In the genomic region with DNA sequence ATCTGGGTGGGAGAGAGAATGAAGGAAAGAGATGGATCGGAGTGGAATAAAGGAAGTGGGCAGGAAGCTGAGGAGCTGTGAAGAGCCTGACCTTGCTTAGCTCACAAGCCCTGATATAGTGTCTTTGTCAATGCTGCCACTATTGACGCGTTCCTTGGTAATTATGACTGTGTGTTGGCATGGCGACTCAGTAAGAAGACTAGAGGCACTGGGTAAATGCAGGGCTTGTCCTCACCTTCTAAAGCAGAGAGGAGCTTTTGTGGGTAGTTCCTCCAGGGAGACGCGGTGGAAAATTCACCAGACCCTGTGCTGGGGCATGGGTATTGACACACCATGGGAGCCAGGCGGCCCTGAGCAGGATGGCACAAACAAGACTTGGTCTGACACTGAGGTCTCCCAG, we compare ENCODE assay signal across 16 mouse cellular contexts. TPM values are rescaled to one million over a fixed set of nuclear protein-coding genes. Genes with fewer than 3 reads are reported as not detected.
DNase-seq lines count a peak whose midpoint lies in the region; ATAC-seq and TF ChIP-seq lines count a peak whose summit lies in the region.
"Had no signal": no experiment of that assay in that cellular context is flagged by ENCODE, and none has a peak within 500 bp of the region (broad histone marks: within the 10 kb centered on the region; RNA-seq: fewer than 3 reads in every experiment).

No protein-coding gene starts in this region.

- no peak overlapping the region for H3K4me2 ChIP-seq in embryonic facial prominence, embryonic 11.5 days (ENCODE audit: low read depth, low read length)
- peak overlapping the region; percentile 99 for H3K4me2 ChIP-seq in forebrain, embryonic 14.5 days (ENCODE audit: low read length)
- peak overlapping the region; percentile 11; the same call in 1 of the 2 replicates for H3K4me2 ChIP-seq in hindbrain, postnatal 0 days (ENCODE audit: low read depth, low read length)
- H3K4me2 ChIP-seq in neural tube, embryonic 11.5 days (ENCODE audit: low read depth) = no peak overlapping the region
- H3K4me2 ChIP-seq: heart, embryonic 15.5 days; intestine, embryonic 15.5 days; liver, embryonic 12.5 days had no signal

- no peak for DNase-seq in embryonic facial prominence, embryonic 11.5 days (ENCODE audit: low spot score)
- DNase-seq in embryonic facial prominence, embryonic 10.5 days (ENCODE audit: low spot score) = no peak
- peak; percentile 81 for DNase-seq in forebrain, embryonic 14.5 days (ENCODE audit: low spot score)
- DNase-seq in hindbrain, postnatal 0 days (ENCODE audit: low spot score) = peak; percentile 64
- peak; percentile 61 for DNase-seq in neural tube, embryonic 11.5 days (ENCODE audit: low spot score)
- no peak for DNase-seq in Muller cell, postnatal 12 days (ENCODE audit: inconsistent ontology term)
- DNase-seq in embryo, embryonic 9.5 days (ENCODE audit: extremely low spot score) = no peak
- no peak for DNase-seq in gastrocnemius, adult 2 months
- DNase-seq: adrenal gland, postnatal 14 days; cerebellum, adult 11 months; gastrocnemius, postnatal 36 days; kidney, postnatal 14 days; thymus, postnatal 14 days had no signal

- ATAC-seq in embryonic facial prominence, embryonic 11.5 days (replicated peaks; ENCODE audit: insufficient number of reproducible peaks, low FRiP score, low TSS enrichment, low read depth) = 0 out of 2 replicates have a peak, but pooled peaks have one; percentile 24
- ATAC-seq in forebrain, embryonic 14.5 days = 0 out of 2 replicates have a peak, but pooled peaks have one; percentile 3
- peak; percentile 19; the same call in 1 of the 2 replicates for ATAC-seq in hindbrain, postnatal 0 days
- peak; percentile 74 for ATAC-seq in neural tube, embryonic 11.5 days (ENCODE audit: insufficient read depth, low FRiP score, low TSS enrichment)
- ATAC-seq: intestine, embryonic 15.5 days; liver, embryonic 12.5 days had no signal

- H3K4me3 ChIP-seq in embryonic facial prominence, embryonic 11.5 days (ENCODE audit: low read depth, low read length) = no peak overlapping the region
- no peak overlapping the region for H3K4me3 ChIP-seq in embryonic facial prominence, embryonic 10.5 days
- H3K4me3 ChIP-seq in forebrain, embryonic 14.5 days (ENCODE audit: low read depth, low read length) = 0 out of 2 replicates have a peak overlapping the region, but pooled peaks have one; percentile 0
- no peak overlapping the region for H3K4me3 ChIP-seq in hindbrain, postnatal 0 days (ENCODE audit: low read length)
- no peak overlapping the region for H3K4me3 ChIP-seq in neural tube, embryonic 11.5 days (ENCODE audit: low read depth, low read length)
- no peak overlapping the region for H3K4me3 ChIP-seq in gastrocnemius, adult 2 months
- H3K4me3 ChIP-seq: heart, embryonic 15.5 days; intestine, embryonic 15.5 days; liver, embryonic 12.5 days had no signal

- no peak overlapping the region for H3K9ac ChIP-seq in embryonic facial prominence, embryonic 11.5 days (replicated peaks; ENCODE audit: low read length)
- H3K9ac ChIP-seq in forebrain, embryonic 14.5 days (ENCODE audit: low read length) = peak overlapping the region; percentile 100
- peak overlapping the region; percentile 21; the same call in 1 of the 2 replicates for H3K9ac ChIP-seq in hindbrain, postnatal 0 days (replicated peaks; ENCODE audit: low read length)
- H3K9ac ChIP-seq in neural tube, embryonic 11.5 days (ENCODE audit: low read length) = no peak overlapping the region; the same call in 1 of the 2 replicates
- H3K9ac ChIP-seq: heart, embryonic 15.5 days; intestine, embryonic 15.5 days; liver, embryonic 12.5 days had no signal

- H3K27me3 ChIP-seq in embryonic facial prominence, embryonic 11.5 days (ENCODE audit: control insufficient read depth, insufficient read depth, low read length) = peaks cover 44% of the 10 kb centered on the region
- peaks cover 100% of the 10 kb centered on the region for H3K27me3 ChIP-seq in embryonic facial prominence, embryonic 10.5 days (replicated peaks; ENCODE audit: low read depth, poor library complexity, severe bottlenecking)
- no peaks in the 10 kb centered on the region for H3K27me3 ChIP-seq in forebrain, embryonic 14.5 days (replicated peaks; ENCODE audit: control insufficient read depth, insufficient read depth, low read length)
- no peaks in the 10 kb centered on the region for H3K27me3 ChIP-seq in hindbrain, postnatal 0 days (ENCODE audit: insufficient read depth, low read length)
- peaks cover 12% of the 10 kb centered on the region for H3K27me3 ChIP-seq in neural tube, embryonic 11.5 days (ENCODE audit: control insufficient read depth, insufficient read depth, low read length)

- H3K27ac ChIP-seq in embryonic facial prominence, embryonic 11.5 days (replicated peaks; ENCODE audit: low read depth, low read length) = no peak overlapping the region
- H3K27ac ChIP-seq in embryonic facial prominence, embryonic 10.5 days (replicated peaks) = no peak overlapping the region
- H3K27ac ChIP-seq in forebrain, embryonic 14.5 days (ENCODE audit: low read depth, low read length) = peak overlapping the region; percentile 100
- peak overlapping the region; percentile 97 for H3K27ac ChIP-seq in hindbrain, postnatal 0 days
- H3K27ac ChIP-seq in neural tube, embryonic 11.5 days (ENCODE audit: low read depth, low read length) = peak overlapping the region; percentile 98
- no peak overlapping the region for H3K27ac ChIP-seq in gastrocnemius, adult 2 months
- H3K27ac ChIP-seq: heart, embryonic 15.5 days; intestine, embryonic 15.5 days; liver, embryonic 12.5 days had no signal

- no peaks in the 10 kb centered on the region; the same call in 1 of the 2 replicates for H3K4me1 ChIP-seq in embryonic facial prominence, embryonic 11.5 days (ENCODE audit: control insufficient read depth, insufficient read depth, low read length)
- H3K4me1 ChIP-seq in embryonic facial prominence, embryonic 10.5 days = peaks cover 19% of the 10 kb centered on the region
- peaks cover 90% of the 10 kb centered on the region for H3K4me1 ChIP-seq in forebrain, embryonic 14.5 days (ENCODE audit: control insufficient read depth, insufficient read depth, low read length)
- H3K4me1 ChIP-seq in hindbrain, postnatal 0 days (ENCODE audit: insufficient read depth, low read length) = peaks cover 49% of the 10 kb centered on the region
- peaks cover 55% of the 10 kb centered on the region for H3K4me1 ChIP-seq in neural tube, embryonic 11.5 days (ENCODE audit: control insufficient read depth, insufficient read depth, low read length)

- H3K36me3 ChIP-seq in embryonic facial prominence, embryonic 11.5 days (replicated peaks; ENCODE audit: control insufficient read depth, insufficient read depth, low read depth, low read length) = no peaks in the 10 kb centered on the region
- H3K36me3 ChIP-seq in embryonic facial prominence, embryonic 10.5 days (replicated peaks) = no peaks in the 10 kb centered on the region
- peaks cover 49% of the 10 kb centered on the region for H3K36me3 ChIP-seq in forebrain, embryonic 14.5 days (ENCODE audit: control insufficient read depth, insufficient read depth, low read length)
- H3K36me3 ChIP-seq in hindbrain, postnatal 0 days (ENCODE audit: insufficient read depth, low read length) = no peaks in the 10 kb centered on the region
- no peaks in the 10 kb centered on the region for H3K36me3 ChIP-seq in neural tube, embryonic 11.5 days (ENCODE audit: control insufficient read depth, insufficient read depth, low read length)
- H3K36me3 ChIP-seq: heart, embryonic 15.5 days; intestine, embryonic 15.5 days; liver, embryonic 12.5 days had no signal

- WGBS in embryonic facial prominence, embryonic 11.5 days = 44% methylated on average over 7 of the region's 7 CpGs
- 55% methylated on average over 7 of the region's 7 CpGs for WGBS in embryonic facial prominence, embryonic 10.5 days
- WGBS in forebrain, embryonic 14.5 days = 9% methylated on average over 7 of the region's 7 CpGs
- WGBS in hindbrain, postnatal 0 days = 24% methylated on average over 7 of the region's 7 CpGs
- 31% methylated on average over 7 of the region's 7 CpGs for WGBS in neural tube, embryonic 11.5 days

- H3K9me3 ChIP-seq in embryonic facial prominence, embryonic 11.5 days (replicated peaks; ENCODE audit: control insufficient read depth, low read length) = no peaks in the 10 kb centered on the region
- H3K9me3 ChIP-seq in embryonic facial prominence, embryonic 10.5 days = no peaks in the 10 kb centered on the region
- H3K9me3 ChIP-seq in forebrain, embryonic 14.5 days (replicated peaks; ENCODE audit: control insufficient read depth, low read length) = no peaks in the 10 kb centered on the region
- no peaks in the 10 kb centered on the region for H3K9me3 ChIP-seq in hindbrain, postnatal 0 days (ENCODE audit: low read length)
- no peaks in the 10 kb centered on the region for H3K9me3 ChIP-seq in neural tube, embryonic 11.5 days (ENCODE audit: control insufficient read depth, low read length)
- H3K9me3 ChIP-seq: heart, embryonic 15.5 days; intestine, embryonic 15.5 days; liver, embryonic 12.5 days had no signal

- no peak for TF ChIP-seq CTCF in hindbrain, postnatal 0 days (IDR thresholded peaks at IDR 0.05; ENCODE audit: low read depth)
- no peak for TF ChIP-seq CTCF in gastrocnemius, adult 2 months (IDR thresholded peaks at IDR 0.05)

- intact Hi-C loops in gastrocnemius, adult 2 months (cut with DNase I) = no loop called here

RNA-seq across cellular contexts. Expression of gene Polg, which starts 52.8 kb away (rescaled TPM):
- polyA plus RNA-seq in embryonic facial prominence, embryonic 11.5 days (2014; fragmentation: Nextera tagmentation; extraction: Ambion mirVana) = 19.7 and 21.3 TPM in 2 replicates
- polyA plus RNA-seq in embryonic facial prominence, embryonic 10.5 days (2016; fragmentation: Nextera tagmentation; extraction: Ambion mirVana) = 33.4 and 37.8 TPM in 2 replicates
- 20.2 and 23.4 TPM in 2 replicates for polyA plus RNA-seq in forebrain, embryonic 14.5 days (2014; fragmentation: Nextera tagmentation; extraction: Ambion mirVana)
- total RNA-seq in hindbrain, postnatal 0 days (2014; rRNA removed) = 60.0 and 79.5 TPM in 2 replicates
- 23.8 and 23.9 TPM in 2 replicates for polyA plus RNA-seq in hindbrain, postnatal 0 days (2015; fragmentation: Nextera tagmentation; extraction: Ambion mirVana)
- 36.9 and 45.1 TPM in 2 replicates for polyA plus RNA-seq in neural tube, embryonic 11.5 days (2014; fragmentation: Nextera tagmentation; extraction: Ambion mirVana)
- total RNA-seq in gastrocnemius, adult 2 months (2021) = 10 to 100 TPM; 35.2 to 38.4 TPM

Comparison
In these comparisons a context has a peak if more than half of its experiments do, and no peak if none do; other contexts are left out.
1. ATAC-seq: peak in every context shown above with its lines; median percentile 74 in neural tube, embryonic 11.5 days; 24 in embryonic facial prominence, embryonic 11.5 days; 19 in hindbrain, postnatal 0 days; 3 in forebrain, embryonic 14.5 days.
2. DNase-seq: peak in forebrain, embryonic 14.5 days (single experiment), hindbrain, postnatal 0 days (single experiment) and neural tube, embryonic 11.5 days (single experiment); none in embryonic facial prominence, embryonic 11.5 days (single experiment), embryonic facial prominence, embryonic 10.5 days (single experiment), Muller cell, postnatal 12 days (single experiment), embryo, embryonic 9.5 days (single experiment) and gastrocnemius, adult 2 months (single experiment).
3. H3K27ac ChIP-seq: peak in forebrain, embryonic 14.5 days (single experiment), hindbrain, postnatal 0 days (single experiment) and neural tube, embryonic 11.5 days (single experiment); none in embryonic facial prominence, embryonic 11.5 days (single experiment), embryonic facial prominence, embryonic 10.5 days (single experiment) and gastrocnemius, adult 2 months (single experiment).
4. H3K4me2 ChIP-seq: peak in forebrain, embryonic 14.5 days (single experiment) and hindbrain, postnatal 0 days (single experiment); none in embryonic facial prominence, embryonic 11.5 days (single experiment) and neural tube, embryonic 11.5 days (single experiment).
5. H3K9ac ChIP-seq: peak in forebrain, embryonic 14.5 days (single experiment) and hindbrain, postnatal 0 days (single experiment); none in embryonic facial prominence, embryonic 11.5 days (single experiment) and neural tube, embryonic 11.5 days (single experiment).